Mouse (Mus musculus): Measurements from ENCODE around the gene Cldn14.

DNA sequence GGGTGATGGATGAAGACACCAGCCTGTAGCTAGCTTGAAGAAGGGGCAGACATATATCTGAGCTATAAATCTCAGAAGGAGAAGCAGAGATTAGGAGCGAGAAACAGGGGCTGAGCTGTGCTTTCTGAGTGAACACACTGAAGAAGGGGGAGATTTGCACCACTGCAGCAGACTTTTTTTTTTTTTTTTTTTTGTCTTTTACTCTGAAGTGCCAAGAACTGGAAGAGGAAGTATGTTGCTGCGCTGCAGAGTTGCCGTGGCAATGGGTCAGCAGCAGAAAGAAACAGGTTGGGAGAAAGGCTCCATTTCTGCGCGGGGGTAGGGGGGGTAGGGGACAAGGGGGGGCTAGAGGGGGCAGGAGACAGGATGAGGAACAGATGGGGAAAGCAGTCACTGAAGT lies 2.6 kb upstream of the Cldn14 start:
- TF ChIP-seq HCFC1 (IDR thresholded peaks at IDR 0.05; ENCODE audit: low read depth, low read length) (no peak), GABPA (IDR thresholded peaks at IDR 0.05; ENCODE audit: low read depth, low read length) (no peak)

All from MEL (cell line).